Mouse (Mus musculus) embryonic facial prominence, embryonic 10.5 days (tissue): ENCODE data around the gene Tmem120b. TPM values are rescaled to one million over a fixed set of nuclear protein-coding genes. Genes with fewer than 3 reads are reported as not detected.

Source experiments
- DNase-seq: peaks from one replicate; pipeline ENCODE4 v3.0.0-alpha.2; 2017; ENCODE audit warnings: low spot score
- H3K27ac ChIP-seq: fragments of 300-500 bp; sonication (generic); replicated peaks from 2 replicates; pipeline ENCODE4 v1.5.1; 2016; ENCODE audit warnings: mild to moderate bottlenecking
- H3K27me3 ChIP-seq: fragments of 300-500 bp; sonication (generic); replicated peaks from 2 replicates; pipeline ENCODE4 v1.6.1; 2016; ENCODE audit warnings: low read depth, mild to moderate bottlenecking; ENCODE audit not compliant: poor library complexity, severe bottlenecking
- H3K36me3 ChIP-seq: fragments of 300-500 bp; sonication (generic); replicated peaks from 2 replicates; pipeline ENCODE4 v1.6.1; 2016; ENCODE audit warnings: mild to moderate bottlenecking, moderate library complexity
- H3K4me1 ChIP-seq: fragments of 300-500 bp; sonication (generic); 2 replicates; pipeline ENCODE4 v1.6.1; 2016
- H3K4me3 ChIP-seq: fragments of 300-500 bp; sonication (generic); 2 replicates; pipeline ENCODE4 v1.5.1; 2016; ENCODE audit warnings: mild to moderate bottlenecking, moderate library complexity
- H3K9me3 ChIP-seq: fragments of 300-500 bp; sonication (generic); 2 replicates; pipeline ENCODE4 v1.6.1; 2016; ENCODE audit warnings: mild to moderate bottlenecking
- WGBS: fragments of 180-500 bp; shearing (Covaris S2); methylation state at CpG from one replicate; pipeline ENCODE4 v1.1.7; 2016; 5-methylcytosine and 5-hydroxymethylcytosine counted together
- polyA plus RNA-seq: library from polyadenylated mRNA; unstranded; fragments of >200 nt; fragmentation: Nextera tagmentation; extraction: Ambion mirVana; gene quantifications from 2 replicates; pipeline ENCODE4 v1.2.1, GENCODE M21; 2016

Gene Tmem120b
- polyA plus RNA-seq, 1 experiment from 2014 or later: 11.9 TPM

DNA sequence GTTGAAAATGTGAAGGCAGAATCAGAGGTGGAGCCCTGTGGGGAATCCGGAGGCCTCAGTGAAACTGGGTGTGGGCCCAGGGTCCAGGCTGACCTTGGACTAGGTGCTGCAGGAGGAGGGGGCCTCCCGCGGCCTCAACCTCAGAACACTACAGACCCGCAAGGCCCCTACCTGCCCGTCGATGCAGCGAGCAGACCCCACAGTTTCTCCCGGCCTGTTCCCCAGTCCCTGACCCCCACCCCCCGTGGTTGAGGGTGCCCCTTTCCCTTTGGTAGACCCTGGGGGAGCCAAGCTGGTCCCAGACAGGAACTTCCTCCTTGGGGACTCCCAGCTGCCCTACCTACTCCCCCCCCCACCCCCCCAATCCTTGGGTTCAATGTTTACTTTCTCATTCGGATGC, 98.2 kb downstream of the Tmem120b start:
- Histone ChIP-seq H3K4me3 (no peak overlapping the region), H3K9me3 (no peaks in the 10 kb centered on the region), H3K36me3 (peaks cover 61% of the 10 kb centered on the region), H3K27ac (no peak overlapping the region), H3K4me1 (peaks cover 12% of the 10 kb centered on the region), H3K27me3 (no peaks in the 10 kb centered on the region)
- WGBS: 92% methylated on average over 10 of the region's 10 CpGs
- no peak for DNase-seq

Other genes with a start within 250 kb of the Tmem120b start
- gene Anapc5, start 247.1 kb upstream of the Tmem120b start, polyA plus RNA-seq: 477 and 502 TPM in 2 replicates
- gene Rnf34, start 218.4 kb upstream of the Tmem120b start, polyA plus RNA-seq: 48.5 and 48.7 TPM in 2 replicates
- gene Kdm2b, start 78.6 kb upstream of the Tmem120b start, polyA plus RNA-seq: 88.1 and 92.1 TPM in 2 replicates
- gene Orai1, start 53.3 kb upstream of the Tmem120b start, polyA plus RNA-seq: 8.4 and 8.7 TPM in 2 replicates
- not detected in 2 replicates for gene Morn3, start 21.4 kb upstream of the Tmem120b start, polyA plus RNA-seq
- gene Rhof, start 64.3 kb downstream of the Tmem120b start, polyA plus RNA-seq: 1.2 and 2.2 TPM in 2 replicates
- gene Setd1b, start 73.8 kb downstream of the Tmem120b start, polyA plus RNA-seq: 8.1 TPM in 2 replicates
- gene Psmd9, start 101.0 kb downstream of the Tmem120b start, polyA plus RNA-seq: 79.1 and 89.3 TPM in 2 replicates
- gene Hpd, start 114.3 kb downstream of the Tmem120b start, polyA plus RNA-seq: not detected in 2 replicates
- gene Wdr66, start 183.7 kb downstream of the Tmem120b start, polyA plus RNA-seq: 4.3 and 4.5 TPM in 2 replicates